Mouse (Mus musculus) left cerebral cortex, adult 8-10 months (tissue): ENCODE measurements at regions not wholly inside any gene's neighbourhood (a gene's known extent, or its start where the extent isn't known, plus 50 kb on each side); places are given as distances from the start of the nearest gene placed in this dataset.

ENCODE experiments used
- DNase-seq, 2 experiments: peaks; one replicate each; pipeline ENCODE4 v3.0.0; 2022; ENCODE audit warnings: low spot score in 2 of 2

GRCm38 (mm10) chr6:31190070-31190469 lies 208.5 kb upstream of the Mkln1 start:
- no peak for DNase-seq

GRCm38 (mm10) chr6:31190628-31191373 lies 207.7 kb upstream of the Mkln1 start:
- no peak for DNase-seq

- DNase-seq, result no peak
These were observed 207.0 kb upstream of the Mkln1 start for GRCm38 (mm10) chr6:31191577-31191976.

GRCm38 (mm10) chr6:31192197-31192596 lies 206.3 kb upstream of the Mkln1 start:
- DNase-seq, result no peak

- DNase-seq, result peak in 1 of 2 experiments; percentile 55
These were observed 205.3 kb upstream of the Mkln1 start for GRCm38 (mm10) chr6:31193202-31193601.

GRCm38 (mm10) chr6:31197631-31198338 lies 200.8 kb upstream of the Mkln1 start:
- no peak for DNase-seq

- DNase-seq, result no peak
These were observed 200.2 kb upstream of the Mkln1 start for GRCm38 (mm10) chr6:31198340-31198739.

GRCm38 (mm10) chr6:31200705-31201104 lies 197.8 kb upstream of the Mkln1 start:
- no peak for DNase-seq

GRCm38 (mm10) chr6:31201375-31201972 lies 197.1 kb upstream of the Mkln1 start:
- no peak for DNase-seq

- no peak for DNase-seq
These were observed 195.9 kb upstream of the Mkln1 start for GRCm38 (mm10) chr6:31202594-31202993.

GRCm38 (mm10) chr6:31204434-31204833 lies 194.1 kb upstream of the Mkln1 start:
- DNase-seq, result no peak

- DNase-seq, result no peak
These were observed 193.7 kb upstream of the Mkln1 start for GRCm38 (mm10) chr6:31204839-31205238.

GRCm38 (mm10) chr6:31206106-31206505 lies 192.4 kb upstream of the Mkln1 start:
- DNase-seq, result no peak

- DNase-seq, result no peak
These were observed 191.3 kb upstream of the Mkln1 start for GRCm38 (mm10) chr6:31207231-31207630.

GRCm38 (mm10) chr6:31208224-31208623 lies 190.3 kb upstream of the Mkln1 start:
- no peak for DNase-seq

- DNase-seq, result no peak
These were observed 189.0 kb upstream of the Mkln1 start for GRCm38 (mm10) chr6:31209411-31210139.

- no peak for DNase-seq
These were observed 188.3 kb upstream of the Mkln1 start for GRCm38 (mm10) chr6:31210209-31210714.

GRCm38 (mm10) chr6:31211091-31211490 lies 187.4 kb upstream of the Mkln1 start:
- DNase-seq, result no peak

GRCm38 (mm10) chr6:31211616-31212015 lies 186.9 kb upstream of the Mkln1 start:
- DNase-seq, result no peak

GRCm38 (mm10) chr6:31212080-31212479 lies 186.5 kb upstream of the Mkln1 start:
- no peak for DNase-seq

GRCm38 (mm10) chr6:31212694-31213093 lies 185.8 kb upstream of the Mkln1 start:
- no peak for DNase-seq

- no peak for DNase-seq
These were observed 185.4 kb upstream of the Mkln1 start for GRCm38 (mm10) chr6:31213161-31213560.
